Mouse (Mus musculus) gastrocnemius, postnatal 10 days (tissue): ENCODE results near the gene F12. TPM values are rescaled to one million over a fixed set of nuclear protein-coding genes. Genes with fewer than 3 reads are reported as not detected.

ENCODE experiments used
- DNase-seq: peaks from one replicate; pipeline ENCODE4 v3.0.0; 2021; ENCODE audit warnings: mixed read lengths
- long read RNA-seq, 2 experiments: library from polyadenylated mRNA; stranded (forward); transcript quantifications; one replicate each; pipeline ENCODE4 v2.0.0; 2021
- total RNA-seq, 2 experiments: library from RNA; stranded (reverse); gene quantifications; 2 replicates each; pipeline ENCODE4 v1.2.3; 2021

Gene F12
- under 1 TPM in 1 of 2 experiments, not detected in 1; 0.34 TPM for total RNA-seq
- long read RNA-seq, experiment 1: 0 reads
- long read RNA-seq, experiment 2: 0 reads

- no peak for DNase-seq
Measured at GRCm38 (mm10) chr13:55426613-55427012, at the start of gene F12. F12 (minus strand) TSS chr13:55426793.

GRCm38 (mm10) chr13:55476256-55476655 is 49.7 kb upstream of the F12 start:
- no peak for DNase-seq

GRCm38 (mm10) chr13:55475750-55476149 is 49.2 kb upstream of the F12 start:
- DNase-seq: no peak

DNA sequence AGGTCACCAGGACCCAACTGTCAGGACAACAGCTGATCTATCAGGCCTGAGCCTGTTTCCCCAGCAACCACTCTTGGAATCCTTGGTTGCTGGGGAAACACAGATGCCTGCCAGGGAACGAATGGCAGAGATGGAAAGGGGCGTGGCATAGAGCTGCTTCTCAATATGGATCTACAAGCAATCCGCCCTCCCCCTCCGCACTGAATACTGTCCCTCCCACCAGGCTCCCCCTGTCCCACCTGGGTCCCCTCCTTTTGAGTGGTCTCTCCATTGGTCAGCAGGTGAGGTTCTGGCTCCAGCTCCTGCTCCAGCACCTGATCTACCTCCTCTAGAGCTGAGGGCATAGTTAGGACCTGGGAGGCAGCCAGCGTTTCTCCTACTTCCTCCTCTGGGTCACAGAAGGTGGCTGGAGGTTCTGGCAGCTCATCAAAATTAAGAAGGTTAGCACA is 48.1 kb upstream of the F12 start:
- DNase-seq: no peak

DNA sequence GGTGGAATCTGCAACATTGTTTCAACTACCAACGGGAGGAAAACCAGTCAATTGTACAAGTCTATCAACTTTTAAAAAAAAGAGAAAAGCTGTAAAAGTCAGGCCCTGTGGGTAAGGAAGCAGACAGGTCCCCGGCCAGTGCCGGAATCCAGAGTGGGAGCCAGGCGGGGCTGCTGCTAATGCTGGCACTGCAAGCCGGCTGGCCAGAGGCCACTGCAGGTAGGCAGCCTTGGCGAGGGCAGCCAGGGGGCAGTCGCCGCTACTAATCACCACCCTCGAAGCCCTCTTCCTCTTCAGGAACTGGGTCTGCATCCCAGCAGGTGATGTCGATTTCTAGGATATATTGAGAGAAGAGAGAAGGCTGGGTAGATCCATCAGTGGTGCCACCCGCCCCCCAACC is 47.4 kb upstream of the F12 start:
- no peak for DNase-seq

GRCm38 (mm10) chr13:55473076-55473831 is 46.7 kb upstream of the F12 start:
- DNase-seq: no peak

DNA sequence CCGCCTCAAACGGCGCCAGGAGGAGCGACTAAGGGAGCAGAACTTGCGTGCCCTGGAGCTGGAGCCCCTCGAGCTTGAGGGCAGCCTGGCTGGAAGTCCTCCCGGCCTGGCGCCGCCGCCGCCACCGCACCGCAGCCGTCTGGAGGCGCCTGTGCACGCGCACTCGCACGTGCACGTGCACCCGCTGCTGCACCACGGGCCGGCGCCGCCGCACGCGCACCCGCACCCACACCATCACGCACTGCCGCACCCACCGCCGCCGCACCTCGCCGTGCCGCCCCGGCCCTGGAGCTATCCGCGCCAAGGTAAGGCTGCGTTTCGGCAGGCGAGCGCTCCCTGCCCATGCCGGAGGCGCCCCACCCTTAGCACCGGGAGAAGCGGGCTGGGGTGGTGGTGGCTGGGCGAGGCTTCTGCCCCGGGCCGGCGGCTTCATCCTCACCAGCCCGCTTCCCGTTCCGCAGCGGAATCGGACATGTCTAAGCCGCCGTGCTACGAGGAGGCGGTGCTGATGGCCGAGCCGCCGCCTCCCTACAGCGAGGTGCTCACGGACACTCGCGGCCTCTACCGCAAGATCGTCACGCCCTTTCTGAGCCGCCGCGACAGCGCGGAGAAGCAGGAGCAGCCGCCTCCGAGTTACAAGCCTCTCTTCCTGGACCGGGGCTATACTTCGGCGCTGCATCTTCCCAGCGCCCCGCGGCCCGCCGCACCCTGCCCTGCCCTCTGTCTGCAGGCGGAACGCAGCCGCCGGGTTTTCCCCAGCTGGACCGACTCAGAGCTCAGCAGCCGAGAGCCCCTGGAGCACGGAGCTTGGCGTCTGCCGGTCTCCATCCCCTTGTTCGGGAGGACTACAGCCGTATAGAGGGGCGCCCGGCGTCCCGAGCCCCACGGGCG is 45.8 kb upstream of the F12 start:
- peak; percentile 62 for DNase-seq

- DNase-seq: no peak
Measured at GRCm38 (mm10) chr13:55471819-55472131, 45.2 kb upstream of the F12 start.

DNA sequence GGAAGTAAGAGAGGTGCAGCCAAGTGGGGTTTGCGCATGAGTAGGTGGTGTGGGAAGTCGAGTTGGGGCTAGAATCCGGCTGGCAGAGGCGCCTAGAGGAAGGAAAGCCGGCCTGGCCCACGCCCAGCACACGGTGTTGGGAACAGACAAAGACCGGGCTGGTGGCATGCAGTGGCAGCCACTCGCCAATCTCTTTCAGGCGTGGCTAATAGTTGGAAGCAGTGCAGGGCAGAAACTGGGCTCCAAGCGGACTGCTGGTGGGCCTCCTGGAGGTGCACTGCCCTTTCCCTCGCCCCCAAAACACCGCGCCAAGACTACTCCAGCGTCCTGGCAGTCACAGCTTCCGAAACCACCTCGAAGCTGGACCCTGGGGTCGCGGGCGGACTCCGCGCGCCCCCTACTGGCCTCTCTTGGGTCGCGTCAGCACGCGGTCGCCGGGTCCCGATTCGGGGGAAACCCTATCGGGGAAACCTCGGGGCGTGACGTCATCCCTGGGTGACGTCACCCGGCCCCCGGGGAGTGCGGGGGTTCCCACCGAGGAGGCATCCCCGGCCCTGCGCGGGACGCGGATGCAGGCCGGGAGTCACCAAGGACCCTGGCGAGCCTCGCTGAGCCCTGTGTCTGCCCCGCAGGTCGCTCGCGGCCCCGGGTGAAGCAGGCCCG is 44.7 kb upstream of the F12 start:
- DNase-seq: peak; percentile 89

DNA sequence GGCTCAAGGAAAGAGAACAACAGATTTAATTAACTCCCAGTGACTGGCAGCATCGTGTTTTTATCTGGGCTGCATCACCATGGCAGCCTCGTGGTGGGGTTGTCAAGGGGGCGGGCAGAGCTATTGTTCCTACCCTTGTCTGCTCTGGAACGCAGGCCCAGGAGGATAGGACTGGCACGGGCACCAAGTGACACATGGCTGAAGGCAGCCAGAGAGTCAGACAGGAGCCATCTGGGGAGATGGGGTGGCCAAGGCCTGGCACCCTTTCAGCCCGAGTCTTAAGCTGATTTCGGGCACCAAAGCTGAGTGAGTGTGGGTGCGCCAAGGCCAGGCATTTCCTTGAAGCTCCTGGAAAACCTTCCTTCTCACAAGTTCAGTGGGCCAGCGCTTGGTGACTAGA is 43.8 kb upstream of the F12 start:
- no peak for DNase-seq

- peak; percentile 63 for DNase-seq
Measured at GRCm38 (mm10) chr13:55468851-55469560, 42.4 kb upstream of the F12 start.

GRCm38 (mm10) chr13:55465830-55466440 is 39.3 kb upstream of the F12 start:
- DNase-seq: no peak

- no peak for DNase-seq
Measured at GRCm38 (mm10) chr13:55465184-55465583, 38.6 kb upstream of the F12 start.

GRCm38 (mm10) chr13:55464027-55464884 is 37.7 kb upstream of the F12 start, which contains the start of gene Prr7:
Prr7 (plus strand) TSS chr13:55464267.
- DNase-seq: peak; percentile 57

DNA sequence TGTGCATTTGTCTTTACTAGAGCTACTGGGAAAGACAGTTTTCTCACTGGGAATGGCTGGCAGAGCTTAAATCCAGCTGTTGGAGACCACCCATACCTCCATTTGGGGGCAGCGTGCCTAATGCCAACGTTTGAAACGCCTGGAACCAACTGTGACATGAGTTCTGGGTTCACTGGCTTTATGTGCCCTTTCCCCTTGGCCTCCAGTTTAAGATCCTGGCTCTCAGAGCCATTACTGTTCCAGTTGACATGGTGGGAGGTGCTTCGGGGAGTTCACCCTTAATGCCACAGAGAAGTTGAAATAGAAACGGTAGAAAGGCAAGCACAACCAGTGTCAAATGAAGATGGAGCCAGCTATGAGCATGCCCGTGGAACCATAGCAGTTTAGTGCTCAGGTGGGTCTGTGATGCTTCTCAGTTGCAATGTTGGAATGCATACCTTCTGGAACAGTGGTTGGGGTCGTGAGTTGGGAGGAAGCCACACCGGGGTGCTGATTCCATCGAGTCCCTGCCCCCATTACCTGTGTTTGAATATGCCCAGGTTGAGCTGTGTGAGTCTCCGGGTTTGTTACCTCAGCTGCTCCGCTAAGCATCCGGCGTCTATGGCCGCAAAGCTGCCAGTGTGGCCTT is 36.9 kb upstream of the F12 start:
- DNase-seq: no peak

DNA sequence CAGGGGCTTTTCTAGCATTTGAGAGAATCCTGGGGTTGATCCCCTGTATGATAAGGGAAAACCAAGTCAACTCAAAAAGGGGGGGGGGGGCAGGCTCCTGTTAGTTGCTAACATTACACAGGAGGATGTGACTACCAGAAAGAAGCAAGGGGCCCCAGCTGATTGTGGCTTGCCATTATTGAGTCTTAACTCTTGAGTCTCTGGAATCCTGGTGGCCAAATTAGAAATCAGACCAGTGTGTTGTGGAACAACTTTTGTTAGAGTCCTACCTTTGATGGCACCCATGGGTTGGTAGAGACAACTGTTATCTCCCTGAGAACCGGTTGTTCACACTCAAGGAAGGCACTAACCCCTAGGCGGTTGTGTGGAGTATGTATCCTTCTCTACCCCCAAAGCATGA is 36.4 kb upstream of the F12 start:
- no peak for DNase-seq

DNA sequence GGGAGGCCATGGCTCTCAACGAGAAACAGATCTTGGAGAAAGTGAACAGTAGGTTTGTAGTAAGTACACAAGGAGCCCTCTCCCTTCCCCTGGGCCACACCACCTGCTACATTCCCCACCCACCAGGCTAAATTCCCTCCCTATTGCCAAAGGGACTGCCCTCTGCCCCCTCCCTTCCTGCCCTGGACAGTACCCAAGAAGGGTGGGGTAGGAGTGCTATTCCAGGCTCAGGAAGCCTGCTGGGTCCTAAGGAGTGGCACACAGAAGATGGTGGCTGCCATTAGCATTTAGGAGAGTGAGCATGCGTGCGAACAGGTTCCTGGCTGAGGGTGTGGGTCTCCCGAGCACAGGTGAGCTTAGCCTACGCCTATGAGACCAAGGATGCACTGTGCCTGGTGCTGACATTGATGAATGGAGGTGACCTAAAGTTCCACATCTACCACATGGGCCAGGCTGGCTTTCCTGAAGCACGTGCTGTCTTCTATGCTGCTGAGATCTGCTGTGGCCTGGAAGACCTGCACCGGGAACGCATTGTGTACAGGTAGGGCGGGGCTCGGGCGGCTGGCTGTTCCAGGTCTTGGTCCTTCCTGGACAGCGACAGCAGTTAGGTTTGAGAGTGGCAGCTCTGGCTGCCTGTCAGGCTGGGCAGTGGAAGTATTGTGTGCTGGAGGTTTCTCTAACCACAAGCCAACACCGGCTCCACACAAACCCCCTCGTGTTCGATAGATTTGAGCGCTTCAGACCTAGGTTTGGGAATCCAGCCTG is 25.4 kb upstream of the F12 start:
- no peak for DNase-seq

DNA sequence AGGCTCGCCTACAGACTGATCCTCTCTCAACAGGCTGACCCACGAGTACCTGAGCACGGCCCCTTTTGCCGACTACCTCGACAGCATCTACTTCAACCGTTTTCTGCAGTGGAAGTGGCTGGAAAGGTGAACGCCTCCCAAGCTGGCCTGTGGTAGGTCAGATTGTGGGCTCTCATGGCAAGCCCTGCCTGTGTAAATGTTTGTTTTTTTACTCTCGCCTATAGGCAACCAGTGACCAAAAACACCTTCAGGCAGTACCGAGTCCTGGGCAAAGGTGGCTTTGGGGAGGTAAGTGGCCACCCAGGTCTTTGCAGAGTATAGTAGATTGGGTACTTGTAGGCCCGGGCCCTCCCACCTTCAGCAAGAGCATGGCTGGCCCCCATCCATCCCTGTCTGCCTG is 24.7 kb upstream of the F12 start:
- no peak for DNase-seq

DNA sequence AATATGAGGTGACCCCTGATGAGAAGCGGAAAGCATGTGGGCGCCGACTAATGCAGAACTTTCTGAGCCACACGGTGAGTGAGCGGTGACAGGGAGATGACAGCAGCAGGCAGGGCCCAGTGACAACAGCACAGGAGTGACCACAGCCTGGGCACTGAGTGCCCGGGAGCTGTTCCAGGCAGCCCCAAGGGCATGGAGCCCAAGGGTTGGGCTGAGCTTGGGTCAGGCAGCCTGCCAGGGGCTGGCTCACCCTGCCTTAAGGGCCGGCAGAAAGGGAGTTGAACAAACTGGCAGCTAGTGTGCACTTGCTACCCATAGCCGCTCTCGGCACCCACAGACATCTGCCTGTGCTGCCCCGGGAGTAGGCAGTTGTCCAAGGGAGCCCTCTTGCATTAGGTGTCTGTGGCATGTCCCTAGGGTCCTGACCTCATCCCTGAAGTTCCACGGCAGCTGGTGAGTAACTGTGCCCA is 24.0 kb upstream of the F12 start:
- peak; percentile 87 for DNase-seq
